Mouse (Mus musculus) intestine, embryonic 15.5 days (tissue): ENCODE measurements around the gene Olfr1097. TPM values are rescaled to one million over a fixed set of nuclear protein-coding genes. Genes with fewer than 3 reads are reported as not detected.

Experiments
- ATAC-seq: fragments of 200-750 bp; cut with Nextera tagmentation; 2 replicates; pipeline ENCODE4 v1.8.0; 2017; ENCODE audit warnings: moderate TSS enrichment, moderate library complexity
- H3K27ac ChIP-seq: fragments of 300-500 bp; sonication (generic); 2 replicates; pipeline ENCODE4 v1.5.1; 2015; ENCODE audit warnings: mild to moderate bottlenecking, inconsistent platforms
- H3K27me3 ChIP-seq: fragments of 300-500 bp; sonication (generic); replicated peaks from 2 replicates; pipeline ENCODE4 v1.6.1; 2015; ENCODE audit warnings: inconsistent platforms
- H3K36me3 ChIP-seq: fragments of 300-500 bp; sonication (generic); 2 replicates; pipeline ENCODE4 v1.6.1; 2015; ENCODE audit warnings: inconsistent platforms
- H3K4me1 ChIP-seq: fragments of 300-500 bp; sonication (generic); replicated peaks from 2 replicates; pipeline ENCODE4 v1.6.1; 2015; ENCODE audit warnings: inconsistent platforms
- H3K4me2 ChIP-seq: fragments of 300-500 bp; sonication (generic); replicated peaks from 2 replicates; pipeline ENCODE4 v1.6.1; 2015; ENCODE audit warnings: mild to moderate bottlenecking, inconsistent platforms
- H3K4me3 ChIP-seq: fragments of 300-500 bp; sonication (generic); replicated peaks from 2 replicates; pipeline ENCODE4 v1.5.1; 2015; ENCODE audit warnings: inconsistent platforms
- H3K9ac ChIP-seq: fragments of 300-500 bp; sonication (generic); 2 replicates; pipeline ENCODE4 v1.6.1; 2015; ENCODE audit warnings: inconsistent platforms
- H3K9me3 ChIP-seq: fragments of 300-500 bp; sonication (generic); 2 replicates; pipeline ENCODE4 v1.6.1; 2016; ENCODE audit warnings: inconsistent platforms
- WGBS: fragments of 180-500 bp; shearing (Covaris S2); methylation state at CpG from one replicate; pipeline ENCODE4 v1.1.7; 2015; 5-methylcytosine and 5-hydroxymethylcytosine counted together
- polyA plus RNA-seq: library from polyadenylated mRNA; unstranded; fragments of >200 nt; fragmentation: Nextera tagmentation; extraction: Ambion mirVana; gene quantifications from 2 replicates; pipeline ENCODE4 v1.2.1, GENCODE M21; 2015

The Olfr1097 gene
- polyA plus RNA-seq, result not detected in 2 replicates

GRCm38 (mm10) chr2:86892116-86892515 is at the start of gene Olfr1097:
Olfr1097 (minus strand) TSS chr2:86892216.
- Histone ChIP-seq H3K9ac (no peak within 1 kb of the TSS), H3K36me3 (no peaks in the 10 kb centered on the region), H3K9me3 (no peaks in the 10 kb centered on the region), H3K4me2 (no peak within 1 kb of the TSS), H3K4me1 (no peaks in the 10 kb centered on the region), H3K27me3 (no peaks in the 10 kb centered on the region), H3K27ac (no peak within 1 kb of the TSS), H3K4me3 (no peak within 1 kb of the TSS)
- ATAC-seq, result no peak
- 89% methylated on average over 1 of the region's 1 CpGs for WGBS

- H3K36me3 ChIP-seq, result no peaks in the 10 kb centered on the region
- no peak overlapping the region for H3K9ac ChIP-seq
- H3K27ac ChIP-seq, result no peak overlapping the region
- ATAC-seq, result no peak
- no peaks in the 10 kb centered on the region for H3K9me3 ChIP-seq
- H3K4me3 ChIP-seq, result no peak overlapping the region
- H3K4me1 ChIP-seq, result no peaks in the 10 kb centered on the region
- H3K4me2 ChIP-seq, result no peak overlapping the region
- no peaks in the 10 kb centered on the region for H3K27me3 ChIP-seq
These were observed 34.5 kb upstream of the Olfr1097 start for GRCm38 (mm10) chr2:86926557-86926956.

GRCm38 (mm10) chr2:86924445-86924844 is 32.4 kb upstream of the Olfr1097 start, which contains the start of gene Olfr1098:
Olfr1098 (minus strand) TSS chr2:86924545.
- no peaks in the 10 kb centered on the region for H3K36me3 ChIP-seq
- H3K9me3 ChIP-seq, result no peaks in the 10 kb centered on the region
- H3K9ac ChIP-seq, result no peak within 1 kb of the TSS
- no peak for ATAC-seq
- no peak within 1 kb of the TSS for H3K4me3 ChIP-seq
- no peak within 1 kb of the TSS for H3K4me2 ChIP-seq
- no peaks in the 10 kb centered on the region for H3K4me1 ChIP-seq
- 91% methylated on average over 1 of the region's 1 CpGs for WGBS
- no peaks in the 10 kb centered on the region for H3K27me3 ChIP-seq
- H3K27ac ChIP-seq, result no peak within 1 kb of the TSS

GRCm38 (mm10) chr2:86905647-86906046 is 13.6 kb upstream of the Olfr1097 start:
- WGBS, result 84% methylated on average over 2 of the region's 2 CpGs
- Histone ChIP-seq H3K4me1 (no peaks in the 10 kb centered on the region), H3K36me3 (no peaks in the 10 kb centered on the region), H3K27ac (no peak overlapping the region), H3K4me3 (no peak overlapping the region), H3K9me3 (no peaks in the 10 kb centered on the region), H3K4me2 (no peak overlapping the region), H3K9ac (no peak overlapping the region), H3K27me3 (no peaks in the 10 kb centered on the region)
- no peak for ATAC-seq

- Histone ChIP-seq H3K9ac (no peak within 1 kb of the TSS), H3K27me3 (no peaks in the 10 kb centered on the region), H3K9me3 (no peaks in the 10 kb centered on the region), H3K4me3 (no peak within 1 kb of the TSS), H3K4me2 (no peak within 1 kb of the TSS), H3K36me3 (no peaks in the 10 kb centered on the region), H3K27ac (no peak within 1 kb of the TSS), H3K4me1 (no peaks in the 10 kb centered on the region)
- 36% methylated on average over 1 of the region's 1 CpGs for WGBS
- ATAC-seq, result no peak
These were observed 17.3 kb downstream of the Olfr1097 start, which contains the start of gene Gm13723 for GRCm38 (mm10) chr2:86874702-86875101. Gm13723 (minus strand) TSS chr2:86874802.

GRCm38 (mm10) chr2:86851596-86851995 is 40.4 kb downstream of the Olfr1097 start, which contains the start of gene Olfr1095:
Olfr1095 (minus strand) TSS chr2:86851696.
- Histone ChIP-seq H3K36me3 (no peaks in the 10 kb centered on the region), H3K27me3 (no peaks in the 10 kb centered on the region), H3K4me3 (no peak within 1 kb of the TSS), H3K9me3 (no peaks in the 10 kb centered on the region), H3K27ac (no peak within 1 kb of the TSS), H3K4me2 (no peak within 1 kb of the TSS), H3K4me1 (no peaks in the 10 kb centered on the region), H3K9ac (no peak within 1 kb of the TSS)
- WGBS, result 87% methylated on average over 3 of the region's 3 CpGs
- ATAC-seq, result no peak

Other genes with a start within 250 kb of the Olfr1097 start
- not detected in 2 replicates for gene Olfr1085, start 230.2 kb downstream of the Olfr1097 start, polyA plus RNA-seq
- not detected in 2 replicates for gene Olfr1086, start 212.1 kb downstream of the Olfr1097 start, polyA plus RNA-seq
- gene Olfr1087, start 193.8 kb downstream of the Olfr1097 start, polyA plus RNA-seq, result not detected in 2 replicates
- gene Olfr1089, start 158.5 kb downstream of the Olfr1097 start, polyA plus RNA-seq, result not detected in 2 replicates
- not detected in 2 replicates for gene Olfr1090, start 133.2 kb downstream of the Olfr1097 start, polyA plus RNA-seq
- gene Olfr1093, start 109.7 kb downstream of the Olfr1097 start, polyA plus RNA-seq, result not detected in 2 replicates
- not detected in 2 replicates for gene Olfr141, start 82.2 kb downstream of the Olfr1097 start, polyA plus RNA-seq
- not detected in 2 replicates for gene Olfr1094, start 67.6 kb downstream of the Olfr1097 start, polyA plus RNA-seq
- not detected in 2 replicates for gene Olfr1095, start 40.5 kb downstream of the Olfr1097 start, polyA plus RNA-seq
- gene Gm13723, start 17.4 kb downstream of the Olfr1097 start, polyA plus RNA-seq, result not detected in 2 replicates
- gene Olfr1098, start 32.3 kb upstream of the Olfr1097 start, polyA plus RNA-seq, result not detected in 2 replicates
- gene Olfr1099, start 68.5 kb upstream of the Olfr1097 start, polyA plus RNA-seq, result not detected in 2 replicates
- gene Olfr1100, start 87.7 kb upstream of the Olfr1097 start, polyA plus RNA-seq, result not detected in 2 replicates
- not detected in 2 replicates for gene Olfr1101, start 99.0 kb upstream of the Olfr1097 start, polyA plus RNA-seq
- gene Olfr1102, start 106.2 kb upstream of the Olfr1097 start, polyA plus RNA-seq, result not detected in 2 replicates
- gene Olfr1104, start 134.9 kb upstream of the Olfr1097 start, polyA plus RNA-seq, result not detected in 2 replicates
- gene Olfr1105, start 144.3 kb upstream of the Olfr1097 start, polyA plus RNA-seq, result not detected in 2 replicates
- not detected in 2 replicates for gene Olfr1106, start 160.1 kb upstream of the Olfr1097 start, polyA plus RNA-seq
- gene Olfr1107, start 183.6 kb upstream of the Olfr1097 start, polyA plus RNA-seq, result not detected in 2 replicates
- gene Olfr1109, start 203.8 kb upstream of the Olfr1097 start, polyA plus RNA-seq, result not detected in 2 replicates
- not detected in 2 replicates for gene Olfr259, start 222.4 kb upstream of the Olfr1097 start, polyA plus RNA-seq
- not detected in 2 replicates for gene Olfr1110, start 248.1 kb upstream of the Olfr1097 start, polyA plus RNA-seq